Mouse (Mus musculus): ENCODE results near the gene Olfr520. TPM values are rescaled to one million over a fixed set of nuclear protein-coding genes. Genes with fewer than 3 reads are reported as not detected.

The Olfr520 gene
- not detected in 2 replicates for polyA plus RNA-seq (2015; fragmentation: Nextera tagmentation; extraction: Ambion mirVana)

DNA sequence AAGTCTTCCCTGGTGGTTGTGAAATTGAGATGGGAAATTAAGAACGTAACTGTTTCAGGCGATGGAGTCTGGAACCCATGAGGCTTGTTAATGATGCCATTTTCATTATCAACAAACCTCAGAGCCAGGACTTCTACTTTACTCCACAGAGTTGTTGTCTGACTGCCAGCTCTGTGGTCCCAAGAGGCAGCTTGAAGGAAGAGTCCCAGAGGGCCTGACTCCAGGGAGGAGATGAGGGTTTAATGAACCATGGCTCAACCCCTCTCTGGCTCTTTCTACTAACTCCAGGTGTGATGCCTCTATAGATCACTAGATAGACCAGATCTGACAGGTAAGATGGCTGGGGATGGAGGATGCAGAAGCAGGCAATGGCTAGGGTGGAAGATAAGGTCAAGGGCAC is at the start of gene Olfr520:
TSS of gene Olfr520 (plus strand) at position 301 of the 400 bp plus-strand sequence.

DNA sequence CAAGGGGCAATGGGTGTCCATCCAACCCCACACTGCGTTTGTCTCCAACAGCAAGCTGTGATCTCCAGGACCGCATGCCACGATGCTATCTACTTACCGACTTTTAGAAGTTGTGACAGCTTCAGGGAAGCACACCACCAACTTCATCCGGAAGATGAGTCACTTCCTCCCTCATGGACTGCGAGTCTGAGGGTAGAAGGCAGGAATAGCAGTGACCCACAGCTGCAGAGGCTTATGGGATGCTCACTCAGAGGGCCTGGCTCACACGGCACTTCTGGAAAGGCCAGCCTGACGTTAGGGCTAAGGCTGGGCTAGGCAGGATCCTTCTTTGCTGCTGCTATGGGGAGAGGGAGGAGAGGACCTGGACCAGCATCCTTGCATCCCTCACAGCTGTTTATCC is 18.9 kb upstream of the Olfr520 start, which contains the start of gene Slco2b1:
TSS of gene Slco2b1 (minus strand) at position 175 of the 400 bp plus-strand sequence.

DNA sequence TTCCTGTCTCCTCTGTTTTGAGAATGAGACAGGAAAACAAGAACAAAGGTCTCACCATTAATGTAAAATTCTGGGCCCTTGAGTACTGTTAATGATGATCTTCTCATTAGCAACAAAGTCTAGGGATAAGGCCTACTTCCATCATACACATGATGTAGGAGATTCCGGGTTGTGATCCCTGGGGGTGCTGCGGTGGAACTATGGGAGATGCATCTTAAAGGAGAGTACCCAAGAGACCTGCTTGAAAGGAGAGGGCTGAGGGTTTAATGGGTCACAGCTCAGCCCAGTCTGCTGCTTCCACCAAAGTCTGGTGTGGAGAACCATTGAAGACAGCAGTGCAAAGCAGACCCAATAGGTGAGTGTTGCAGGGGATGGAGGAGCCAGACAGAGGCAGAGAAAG is 33.1 kb downstream of the Olfr520 start, which contains the start of gene Olfr521:
TSS of gene Olfr521 (plus strand) at position 301 of the 400 bp plus-strand sequence.

Other genes with a start within 250 kb of the Olfr520 start
- 841 and 1,411 TPM in 2 replicates for gene Rps3, start 246.5 kb upstream of the Olfr520 start, polyA plus RNA-seq (2015; fragmentation: Nextera tagmentation; extraction: Ambion mirVana)
- gene Arrb1, start 194.8 kb upstream of the Olfr520 start, polyA plus RNA-seq (2015; fragmentation: Nextera tagmentation; extraction: Ambion mirVana), result 4.9 and 5.6 TPM in 2 replicates
- 6.2 and 10.0 TPM in 2 replicates for gene Tpbgl, start 103.2 kb upstream of the Olfr520 start, polyA plus RNA-seq (2015; fragmentation: Nextera tagmentation; extraction: Ambion mirVana)
- 6.2 and 6.9 TPM in 2 replicates for gene Slco2b1, start 18.9 kb upstream of the Olfr520 start, polyA plus RNA-seq (2015; fragmentation: Nextera tagmentation; extraction: Ambion mirVana)
- not detected in 2 replicates for gene Olfr521, start 33.2 kb downstream of the Olfr520 start, polyA plus RNA-seq (2015; fragmentation: Nextera tagmentation; extraction: Ambion mirVana)
- 3.0 and 4.3 TPM in 2 replicates for gene Neu3, start 98.1 kb downstream of the Olfr520 start, polyA plus RNA-seq (2015; fragmentation: Nextera tagmentation; extraction: Ambion mirVana)
- gene Xrra1, start 128.8 kb downstream of the Olfr520 start, polyA plus RNA-seq (2015; fragmentation: Nextera tagmentation; extraction: Ambion mirVana), result 1.8 and 4.6 TPM in 2 replicates
- 336 and 378 TPM in 2 replicates for gene Spcs2, start 133.2 kb downstream of the Olfr520 start, polyA plus RNA-seq (2015; fragmentation: Nextera tagmentation; extraction: Ambion mirVana)